Mouse (Mus musculus): ENCODE results near the gene Cbx7. TPM values are rescaled to one million over a fixed set of nuclear protein-coding genes. Genes with fewer than 3 reads are reported as not detected.
"Not testable (repeated sequence)": the region's sequence is repeated elsewhere in the genome, so short reads cannot be mapped to it uniquely, and the experiment has no call there.

Cbx7 gene
- polyA plus RNA-seq, 1 experiment from 2014 or later: 1.1 TPM

GRCm38 (mm10) chr15:79905211-79905610, 65.7 kb downstream of the Cbx7 start:
- WGBS (ENCODE audit: insufficient replicate concordance): 74% methylated on average over 12 of the region's 12 CpGs

GRCm38 (mm10) chr15:79904678-79905077, 66.2 kb downstream of the Cbx7 start:
- H3K27me3 ChIP-seq (ENCODE audit: control insufficient read depth, insufficient read depth, low read length); H3K9ac ChIP-seq (ENCODE audit: low read depth, low read length); ATAC-seq (replicated peaks; ENCODE audit: insufficient number of reproducible peaks, low FRiP score, low TSS enrichment); H3K4me3 ChIP-seq (ENCODE audit: low read depth, low read length); H3K27ac ChIP-seq (ENCODE audit: low read depth, low read length); H3K4me1 ChIP-seq (ENCODE audit: control insufficient read depth, insufficient read depth, low read length); H3K9me3 ChIP-seq (replicated peaks; ENCODE audit: control insufficient read depth, low read length); H3K36me3 ChIP-seq (ENCODE audit: control insufficient read depth, insufficient read depth, low read length); H3K4me2 ChIP-seq: not testable (repeated sequence)
- 81% methylated on average over 11 of the region's 11 CpGs for WGBS (ENCODE audit: insufficient replicate concordance)

More at GRCm38 (mm10) chr15:79905211-79905610, 65.7 kb downstream of the Cbx7 start:
- Histone ChIP-seq H3K9ac (ENCODE audit: low read depth, low read length) (no peak overlapping the region), H3K27me3 (ENCODE audit: control insufficient read depth, insufficient read depth, low read length) (peaks cover 7% of the 10 kb centered on the region; the same call in 1 of the 2 replicates), H3K4me3 (ENCODE audit: low read depth, low read length) (no peak overlapping the region), H3K9me3 (replicated peaks; ENCODE audit: control insufficient read depth, low read length) (no peaks in the 10 kb centered on the region), H3K4me1 (ENCODE audit: control insufficient read depth, insufficient read depth, low read length) (no peaks in the 10 kb centered on the region), H3K4me2 (no peak overlapping the region), H3K36me3 (ENCODE audit: control insufficient read depth, insufficient read depth, low read length) (no peaks in the 10 kb centered on the region), H3K27ac (ENCODE audit: low read depth, low read length) (no peak overlapping the region)
- ATAC-seq (replicated peaks; ENCODE audit: insufficient number of reproducible peaks, low FRiP score, low TSS enrichment): no peak

- H3K4me3 ChIP-seq (ENCODE audit: low read depth, low read length): no peak overlapping the region
- H3K4me2 ChIP-seq: no peak overlapping the region
- H3K9ac ChIP-seq (ENCODE audit: low read depth, low read length): no peak overlapping the region
- no peaks in the 10 kb centered on the region for H3K4me1 ChIP-seq (ENCODE audit: control insufficient read depth, insufficient read depth, low read length)
- peaks cover 7% of the 10 kb centered on the region; the same call in 1 of the 2 replicates for H3K27me3 ChIP-seq (ENCODE audit: control insufficient read depth, insufficient read depth, low read length)
- H3K27ac ChIP-seq (ENCODE audit: low read depth, low read length): no peak overlapping the region
- no peak for ATAC-seq (replicated peaks; ENCODE audit: insufficient number of reproducible peaks, low FRiP score, low TSS enrichment)
- no peaks in the 10 kb centered on the region for H3K9me3 ChIP-seq (replicated peaks; ENCODE audit: control insufficient read depth, low read length)
- no peaks in the 10 kb centered on the region for H3K36me3 ChIP-seq (ENCODE audit: control insufficient read depth, insufficient read depth, low read length)
Observed at GRCm38 (mm10) chr15:79903963-79904362, 67.0 kb downstream of the Cbx7 start.

GRCm38 (mm10) chr15:79903081-79903480, 67.8 kb downstream of the Cbx7 start:
- WGBS (ENCODE audit: insufficient replicate concordance): 91% methylated on average over 8 of the region's 8 CpGs
- not testable (repeated sequence) for H3K4me3 ChIP-seq (ENCODE audit: low read depth, low read length); H3K9ac ChIP-seq (ENCODE audit: low read depth, low read length); ATAC-seq (replicated peaks; ENCODE audit: insufficient number of reproducible peaks, low FRiP score, low TSS enrichment); H3K4me1 ChIP-seq (ENCODE audit: control insufficient read depth, insufficient read depth, low read length); H3K27me3 ChIP-seq (ENCODE audit: control insufficient read depth, insufficient read depth, low read length); H3K27ac ChIP-seq (ENCODE audit: low read depth, low read length); H3K4me2 ChIP-seq; H3K9me3 ChIP-seq (replicated peaks; ENCODE audit: control insufficient read depth, low read length); H3K36me3 ChIP-seq (ENCODE audit: control insufficient read depth, insufficient read depth, low read length)

GRCm38 (mm10) chr15:79901399-79901798, 69.5 kb downstream of the Cbx7 start:
- Histone ChIP-seq H3K4me2 (no peak overlapping the region), H3K27me3 (ENCODE audit: control insufficient read depth, insufficient read depth, low read length) (0 out of 2 replicates have a peak, but pooled peaks cover 1% of the 10 kb centered on the region), H3K9me3 (replicated peaks; ENCODE audit: control insufficient read depth, low read length) (no peaks in the 10 kb centered on the region), H3K27ac (ENCODE audit: low read depth, low read length) (no peak overlapping the region), H3K9ac (ENCODE audit: low read depth, low read length) (no peak overlapping the region), H3K4me3 (ENCODE audit: low read depth, low read length) (no peak overlapping the region), H3K4me1 (ENCODE audit: control insufficient read depth, insufficient read depth, low read length) (no peaks in the 10 kb centered on the region), H3K36me3 (ENCODE audit: control insufficient read depth, insufficient read depth, low read length) (no peaks in the 10 kb centered on the region)
- ATAC-seq (replicated peaks; ENCODE audit: insufficient number of reproducible peaks, low FRiP score, low TSS enrichment): no peak
- 86% methylated on average over 2 of the region's 2 CpGs for WGBS (ENCODE audit: insufficient replicate concordance)

- Histone ChIP-seq H3K27ac (ENCODE audit: low read depth, low read length) (no peak overlapping the region), H3K4me3 (ENCODE audit: low read depth, low read length) (no peak overlapping the region), H3K9me3 (replicated peaks; ENCODE audit: control insufficient read depth, low read length) (no peaks in the 10 kb centered on the region), H3K27me3 (ENCODE audit: control insufficient read depth, insufficient read depth, low read length) (no peaks in the 10 kb centered on the region), H3K36me3 (ENCODE audit: control insufficient read depth, insufficient read depth, low read length) (no peaks in the 10 kb centered on the region), H3K4me1 (ENCODE audit: control insufficient read depth, insufficient read depth, low read length) (no peaks in the 10 kb centered on the region), H3K9ac (ENCODE audit: low read depth, low read length) (no peak overlapping the region), H3K4me2 (no peak overlapping the region)
- ATAC-seq (replicated peaks; ENCODE audit: insufficient number of reproducible peaks, low FRiP score, low TSS enrichment): no peak
- WGBS (ENCODE audit: insufficient replicate concordance): 67% methylated on average over 7 of the region's 7 CpGs
Observed at GRCm38 (mm10) chr15:79900751-79901150, 70.2 kb downstream of the Cbx7 start.

- no peak overlapping the region for H3K9ac ChIP-seq (ENCODE audit: low read depth, low read length)
- WGBS (ENCODE audit: insufficient replicate concordance): 68% methylated on average over 6 of the region's 6 CpGs
Observed at GRCm38 (mm10) chr15:79899828-79900510, 71.0 kb downstream of the Cbx7 start.

GRCm38 (mm10) chr15:79898988-79899387, 71.9 kb downstream of the Cbx7 start:
- Histone ChIP-seq H3K27me3 (ENCODE audit: control insufficient read depth, insufficient read depth, low read length) (no peaks in the 10 kb centered on the region), H3K4me2 (no peak overlapping the region), H3K9ac (ENCODE audit: low read depth, low read length) (no peak overlapping the region), H3K4me1 (ENCODE audit: control insufficient read depth, insufficient read depth, low read length) (no peaks in the 10 kb centered on the region), H3K36me3 (ENCODE audit: control insufficient read depth, insufficient read depth, low read length) (no peaks in the 10 kb centered on the region), H3K4me3 (ENCODE audit: low read depth, low read length) (no peak overlapping the region), H3K9me3 (replicated peaks; ENCODE audit: control insufficient read depth, low read length) (no peaks in the 10 kb centered on the region), H3K27ac (ENCODE audit: low read depth, low read length) (no peak overlapping the region)
- ATAC-seq (replicated peaks; ENCODE audit: insufficient number of reproducible peaks, low FRiP score, low TSS enrichment): no peak
- 78% methylated on average over 5 of the region's 5 CpGs for WGBS (ENCODE audit: insufficient replicate concordance)

More at GRCm38 (mm10) chr15:79899828-79900510, 71.0 kb downstream of the Cbx7 start:
- H3K4me2 ChIP-seq: no peak overlapping the region
- no peaks in the 10 kb centered on the region for H3K4me1 ChIP-seq (ENCODE audit: control insufficient read depth, insufficient read depth, low read length)
- no peaks in the 10 kb centered on the region for H3K27me3 ChIP-seq (ENCODE audit: control insufficient read depth, insufficient read depth, low read length)
- no peaks in the 10 kb centered on the region for H3K9me3 ChIP-seq (replicated peaks; ENCODE audit: control insufficient read depth, low read length)
- no peak overlapping the region for H3K4me3 ChIP-seq (ENCODE audit: low read depth, low read length)
- no peak overlapping the region for H3K27ac ChIP-seq (ENCODE audit: low read depth, low read length)
- no peak for ATAC-seq (replicated peaks; ENCODE audit: insufficient number of reproducible peaks, low FRiP score, low TSS enrichment)
- H3K36me3 ChIP-seq (ENCODE audit: control insufficient read depth, insufficient read depth, low read length): no peaks in the 10 kb centered on the region

GRCm38 (mm10) chr15:79896080-79896725, 74.7 kb downstream of the Cbx7 start:
- H3K4me1 ChIP-seq (ENCODE audit: control insufficient read depth, insufficient read depth, low read length): peaks cover 10% of the 10 kb centered on the region; the same call in 1 of the 2 replicates
- ATAC-seq (replicated peaks; ENCODE audit: insufficient number of reproducible peaks, low FRiP score, low TSS enrichment): no peak
- no peaks in the 10 kb centered on the region for H3K9me3 ChIP-seq (replicated peaks; ENCODE audit: control insufficient read depth, low read length)
- H3K27ac ChIP-seq (ENCODE audit: low read depth, low read length): no peak overlapping the region
- H3K27me3 ChIP-seq (ENCODE audit: control insufficient read depth, insufficient read depth, low read length): peaks cover 4% of the 10 kb centered on the region
- no peak overlapping the region for H3K4me3 ChIP-seq (ENCODE audit: low read depth, low read length)
- WGBS (ENCODE audit: insufficient replicate concordance): 70% methylated on average over 9 of the region's 9 CpGs
- H3K9ac ChIP-seq (ENCODE audit: low read depth, low read length): no peak overlapping the region
- H3K4me2 ChIP-seq: no peak overlapping the region
- no peaks in the 10 kb centered on the region for H3K36me3 ChIP-seq (ENCODE audit: control insufficient read depth, insufficient read depth, low read length)
